Mouse (Mus musculus) thymus, adult 2 months (tissue): ENCODE measurements around the gene Nipa2.

ENCODE experiments used
- CTCF ChIP-seq: fragments of 200-500 bp; IDR thresholded peaks from 2 replicates; pipeline ENCODE4 v1.5.1; 2012; ENCODE audit warnings: mild to moderate bottlenecking, control low read depth, low read length, moderate library complexity, borderline replicate concordance; ENCODE audit not compliant: control insufficient read depth, poor library complexity, insufficient read depth; ENCODE audit errors: extremely low read depth
- POLR2A ChIP-seq: fragments of 200-500 bp; IDR thresholded peaks from 2 replicates; pipeline ENCODE4 v1.6.1; 2012; ENCODE audit warnings: mild to moderate bottlenecking, low read length, control low read depth, moderate library complexity; ENCODE audit not compliant: control insufficient read depth, poor library complexity, insufficient read depth; ENCODE audit errors: extremely low read depth

- TF ChIP-seq POLR2A = no peak
- TF ChIP-seq CTCF = no peak
Measured at GRCm38 (mm10) chr7:55998997-55999396, 36.7 kb upstream of the Nipa2 start.
